Mouse (Mus musculus): ENCODE results near the gene Zfp704. TPM values are rescaled to one million over a fixed set of nuclear protein-coding genes. Genes with fewer than 3 reads are reported as not detected.

Gene Zfp704
- polyA plus RNA-seq, 1 experiment from 2014 or later = 10.6 TPM

DNA sequence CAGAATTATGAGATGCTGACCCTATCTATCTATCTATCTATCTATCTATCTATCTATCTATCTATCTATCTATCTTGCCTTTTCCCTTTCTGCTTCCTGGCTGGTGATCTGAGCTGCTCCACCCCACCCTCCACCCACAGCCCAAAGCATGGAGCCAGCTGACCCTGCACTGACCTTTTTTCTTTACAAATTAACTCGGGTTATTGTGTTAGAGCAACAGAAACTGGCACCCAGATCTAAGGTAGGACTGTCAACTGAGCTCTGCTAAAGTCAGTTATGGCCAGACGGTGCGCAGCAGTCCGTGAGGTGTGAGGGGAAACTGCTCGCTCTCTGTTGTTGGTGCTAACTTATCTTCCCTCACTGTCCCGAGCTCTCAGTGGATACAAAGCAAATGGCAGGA, 87.9 kb downstream of the Zfp704 start:
- Histone ChIP-seq H3K36me3 (ENCODE audit: poor library complexity, severe bottlenecking) (no peaks in the 10 kb centered on the region), H3K27me3 (peaks cover 32% of the 10 kb centered on the region), H3K4me3 (no peak overlapping the region), H3K27ac (no peak overlapping the region), H3K9ac (no peak overlapping the region), H3K4me2 (no peak overlapping the region), H3K4me1 (peaks cover 52% of the 10 kb centered on the region), H3K9me3 (replicated peaks) (no peaks in the 10 kb centered on the region)
- WGBS = 59% methylated on average over 6 of the region's 6 CpGs
- ATAC-seq = no peak

DNA sequence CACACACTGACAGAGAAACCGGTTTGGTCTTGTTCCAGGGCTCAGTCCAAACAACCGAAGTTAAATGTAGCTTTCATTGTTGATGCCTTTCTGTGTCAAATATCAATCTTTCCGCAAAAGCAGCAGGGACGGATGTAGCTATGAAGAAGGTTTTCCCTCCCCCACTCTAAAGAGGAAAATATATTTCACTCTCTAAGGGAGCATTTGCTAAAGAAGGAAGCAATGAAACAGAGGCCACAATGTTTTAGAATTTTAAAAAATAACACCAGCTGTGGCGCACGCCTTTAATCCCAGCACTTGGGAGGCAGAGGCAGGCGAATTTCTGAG, 89.2 kb downstream of the Zfp704 start:
- Histone ChIP-seq H3K9ac (no peak overlapping the region), H3K4me3 (no peak overlapping the region), H3K9me3 (replicated peaks) (no peaks in the 10 kb centered on the region), H3K27ac (peak overlapping the region; percentile 59), H3K4me2 (peak overlapping the region; percentile 43), H3K27me3 (peaks cover 43% of the 10 kb centered on the region), H3K4me1 (peaks cover 52% of the 10 kb centered on the region), H3K36me3 (ENCODE audit: poor library complexity, severe bottlenecking) (no peaks in the 10 kb centered on the region)
- WGBS = 36% methylated on average over 7 of the region's 7 CpGs
- ATAC-seq = no peak

DNA sequence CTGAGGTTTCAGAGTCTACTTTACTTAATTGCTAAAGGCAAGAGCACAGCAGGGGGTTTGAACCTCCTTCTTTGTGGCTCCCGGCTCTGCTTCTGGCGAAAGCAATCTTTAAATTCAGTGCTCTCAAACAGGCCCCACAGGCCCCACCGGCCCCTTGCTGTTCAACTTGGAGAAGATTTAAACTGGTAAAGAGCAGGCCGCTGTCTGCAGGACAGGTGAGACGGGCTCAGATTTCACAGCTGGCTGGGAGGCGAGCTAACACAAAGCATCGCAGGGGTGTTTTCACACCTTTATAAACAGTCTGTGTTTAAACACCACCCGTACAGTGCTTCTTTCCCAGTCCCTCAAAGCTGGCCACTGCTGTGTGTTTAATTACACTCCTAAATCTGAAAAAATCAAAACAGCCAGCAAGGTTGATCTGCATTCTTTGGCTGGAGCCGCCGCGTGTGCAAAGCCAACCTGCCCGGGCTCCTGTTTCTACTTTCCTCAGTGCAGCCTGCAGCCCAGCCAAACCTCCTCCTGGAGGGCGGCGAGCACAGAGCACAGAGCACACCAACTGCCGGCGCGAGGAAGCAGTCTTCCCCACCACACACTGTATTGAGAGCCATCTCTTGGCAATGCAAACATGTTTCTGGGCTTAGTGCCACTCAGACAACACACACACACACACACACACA, 89.7 kb downstream of the Zfp704 start:
- Histone ChIP-seq H3K36me3 (ENCODE audit: poor library complexity, severe bottlenecking) (no peaks in the 10 kb centered on the region), H3K27ac (peak overlapping the region; percentile 59), H3K9ac (peak overlapping the region; percentile 31; the same call in 1 of the 2 replicates), H3K4me1 (peaks cover 52% of the 10 kb centered on the region), H3K4me2 (peak overlapping the region; percentile 43), H3K4me3 (no peak overlapping the region; the same call in 1 of the 2 replicates), H3K9me3 (replicated peaks) (no peaks in the 10 kb centered on the region), H3K27me3 (peaks cover 48% of the 10 kb centered on the region)
- 3% methylated on average over 17 of the region's 17 CpGs for WGBS
- peak; percentile 95 for ATAC-seq

DNA sequence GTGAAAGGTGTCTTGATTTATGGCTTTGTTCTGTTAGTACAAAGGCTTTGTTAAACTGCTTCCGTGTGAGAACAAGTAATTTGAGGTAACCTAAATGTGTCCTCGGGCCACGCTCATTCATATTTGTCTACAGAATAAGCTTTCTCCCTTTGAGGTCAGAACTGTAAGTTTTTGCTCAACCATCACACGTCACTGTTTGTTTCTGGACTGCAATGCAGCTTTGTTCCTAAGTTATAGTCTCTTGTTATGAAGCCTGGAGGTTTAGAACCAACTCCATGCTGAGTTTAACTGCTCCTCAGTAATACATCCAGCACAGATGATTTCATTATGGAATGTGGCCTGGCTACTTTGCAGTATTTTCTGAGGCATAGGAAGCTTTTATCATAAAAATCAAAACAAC, 90.4 kb downstream of the Zfp704 start:
- H3K36me3 ChIP-seq (ENCODE audit: poor library complexity, severe bottlenecking) = no peaks in the 10 kb centered on the region
- 50% methylated on average over 4 of the region's 4 CpGs for WGBS
- peaks cover 54% of the 10 kb centered on the region for H3K27me3 ChIP-seq
- no peak overlapping the region for H3K4me3 ChIP-seq
- H3K9me3 ChIP-seq (replicated peaks) = no peaks in the 10 kb centered on the region
- H3K4me2 ChIP-seq = no peak overlapping the region
- ATAC-seq = no peak
- H3K4me1 ChIP-seq = peaks cover 51% of the 10 kb centered on the region
- H3K9ac ChIP-seq = no peak overlapping the region
- no peak overlapping the region for H3K27ac ChIP-seq

DNA sequence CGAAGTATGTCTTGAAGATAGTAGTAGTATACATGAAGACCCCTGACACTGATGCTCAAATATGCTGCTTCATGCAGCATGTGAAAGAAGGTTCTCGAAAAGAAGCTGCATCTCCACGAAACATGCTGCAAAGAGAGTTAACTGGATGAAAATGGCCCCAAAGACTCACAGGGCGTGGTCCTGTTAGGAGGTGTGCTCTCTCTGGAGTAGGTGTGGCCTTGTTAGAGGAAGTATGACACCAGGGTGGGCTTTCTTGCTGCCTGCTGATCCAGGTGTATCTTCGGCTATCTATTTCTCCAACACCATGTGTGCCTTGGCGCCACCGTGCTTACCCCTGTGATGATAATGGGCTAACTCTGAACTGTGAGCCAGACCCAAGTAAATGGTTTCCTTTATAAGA, 90.9 kb downstream of the Zfp704 start:
- Histone ChIP-seq H3K36me3 (ENCODE audit: poor library complexity, severe bottlenecking) (no peaks in the 10 kb centered on the region), H3K4me3 (no peak overlapping the region), H3K4me2 (no peak overlapping the region), H3K9me3 (replicated peaks) (no peaks in the 10 kb centered on the region), H3K4me1 (peaks cover 49% of the 10 kb centered on the region), H3K27me3 (peaks cover 54% of the 10 kb centered on the region), H3K9ac (no peak overlapping the region), H3K27ac (no peak overlapping the region)
- no peak for ATAC-seq
- WGBS = 93% methylated on average over 7 of the region's 7 CpGs

DNA sequence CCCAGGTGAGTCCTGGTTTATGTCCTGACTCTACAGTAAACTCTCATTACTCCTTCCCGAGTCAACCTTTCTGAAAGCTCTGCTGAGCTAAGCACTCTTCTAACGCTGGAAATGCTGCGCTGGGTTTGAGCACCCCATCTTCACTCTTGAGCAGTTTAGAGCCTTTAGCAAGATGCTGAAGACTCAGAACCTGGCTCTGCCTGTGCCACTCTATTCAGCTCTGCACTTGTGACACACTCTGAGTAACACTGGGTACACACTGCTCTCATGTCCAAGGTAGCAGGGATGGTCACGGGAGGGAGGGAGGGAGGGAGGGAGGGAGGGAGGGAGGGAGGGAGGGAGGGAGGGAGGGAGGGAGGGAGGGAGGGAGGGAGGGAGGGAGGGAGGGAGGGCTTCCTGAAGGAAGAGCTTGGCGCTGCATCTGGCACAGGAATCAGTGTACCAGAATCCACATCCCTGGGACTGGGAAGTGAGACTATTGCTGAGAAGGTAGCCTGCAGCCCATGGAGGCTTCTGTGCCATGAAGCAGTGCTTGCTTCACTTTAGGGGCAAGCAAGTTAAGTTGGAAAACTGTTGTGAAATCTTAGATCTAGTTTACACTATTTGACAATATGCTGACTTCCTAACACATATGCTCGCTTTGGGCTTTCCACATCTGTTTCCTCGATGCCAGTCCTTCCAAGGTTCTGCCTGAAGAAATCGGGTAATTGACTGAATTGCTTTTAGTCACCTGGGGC, 93.6 kb downstream of the Zfp704 start:
- Histone ChIP-seq H3K36me3 (ENCODE audit: poor library complexity, severe bottlenecking) (no peaks in the 10 kb centered on the region), H3K27me3 (peaks cover 65% of the 10 kb centered on the region), H3K4me3 (no peak overlapping the region), H3K9ac (no peak overlapping the region), H3K27ac (no peak overlapping the region), H3K9me3 (replicated peaks) (no peaks in the 10 kb centered on the region), H3K4me1 (peaks cover 33% of the 10 kb centered on the region), H3K4me2 (no peak overlapping the region)
- no peak for ATAC-seq
- 78% methylated on average over 7 of the region's 8 CpGs for WGBS

DNA sequence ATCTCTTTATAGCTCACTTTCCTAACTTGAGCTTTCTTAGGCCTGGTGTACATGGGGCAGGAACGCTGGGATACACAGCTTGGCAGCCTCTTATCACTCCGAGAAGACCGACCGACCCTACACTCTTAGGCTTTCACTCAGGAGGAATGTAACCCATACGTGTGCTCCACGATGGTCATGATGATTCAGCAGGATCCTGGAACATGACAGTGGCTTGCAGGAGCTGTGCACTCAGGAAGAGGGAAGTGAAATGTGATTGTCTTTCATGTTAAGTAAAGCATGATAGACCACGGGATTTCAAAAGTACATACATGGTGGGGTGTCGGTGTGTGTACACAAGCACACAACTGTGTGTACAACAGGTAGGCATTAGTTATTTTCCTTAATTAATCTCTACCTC, 94.4 kb downstream of the Zfp704 start:
- Histone ChIP-seq H3K27ac (no peak overlapping the region), H3K4me2 (no peak overlapping the region), H3K36me3 (ENCODE audit: poor library complexity, severe bottlenecking) (no peaks in the 10 kb centered on the region), H3K27me3 (peaks cover 71% of the 10 kb centered on the region), H3K9ac (no peak overlapping the region), H3K9me3 (replicated peaks) (no peaks in the 10 kb centered on the region), H3K4me1 (peaks cover 26% of the 10 kb centered on the region), H3K4me3 (no peak overlapping the region)
- WGBS = 84% methylated on average over 8 of the region's 8 CpGs
- no peak for ATAC-seq

DNA sequence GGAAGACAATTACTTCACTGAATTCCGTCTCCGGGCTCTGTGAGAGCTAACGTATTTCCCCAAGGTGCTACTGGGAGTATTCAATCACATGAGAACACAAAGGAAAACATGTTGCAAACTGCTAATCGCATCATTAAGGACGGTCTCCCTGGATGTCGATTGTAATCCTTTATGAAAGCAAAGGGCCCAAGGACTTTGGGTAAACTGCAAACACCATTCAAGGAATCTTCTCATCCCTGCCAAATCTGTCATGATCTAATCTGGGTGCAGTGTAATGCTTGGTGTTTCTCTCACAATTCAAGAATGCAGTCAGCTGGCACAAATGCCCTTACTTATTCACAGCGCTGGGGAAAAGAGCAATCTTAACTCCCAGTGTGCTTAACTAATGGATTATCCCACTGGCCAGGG, 96.2 kb downstream of the Zfp704 start:
- Histone ChIP-seq H3K36me3 (ENCODE audit: poor library complexity, severe bottlenecking) (no peaks in the 10 kb centered on the region), H3K4me1 (peaks cover 10% of the 10 kb centered on the region), H3K27me3 (peaks cover 73% of the 10 kb centered on the region), H3K4me2 (no peak overlapping the region), H3K4me3 (no peak overlapping the region), H3K27ac (no peak overlapping the region), H3K9ac (no peak overlapping the region), H3K9me3 (replicated peaks) (no peaks in the 10 kb centered on the region)
- 5% methylated on average over 7 of the region's 7 CpGs for WGBS
- peak; percentile 85 for ATAC-seq

DNA sequence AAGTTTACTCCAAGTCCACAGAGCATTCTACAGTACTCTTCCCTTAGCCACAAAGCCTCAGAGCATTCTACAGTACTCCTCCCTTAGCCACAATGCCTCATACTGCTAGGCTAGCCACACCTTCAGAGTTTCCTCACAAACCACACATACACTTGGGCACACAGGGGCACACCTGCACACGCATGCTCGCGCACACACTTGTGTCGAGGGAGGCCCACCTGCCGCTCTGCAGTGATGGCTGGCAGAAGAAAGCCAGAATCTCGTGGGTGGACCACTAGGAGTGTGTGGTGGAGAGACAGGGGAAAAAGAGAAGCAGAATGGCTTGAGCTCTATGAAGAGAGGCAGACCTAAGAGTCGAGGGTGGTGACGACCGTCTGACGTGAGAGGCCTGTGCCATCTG, 97.7 kb downstream of the Zfp704 start:
- 95% methylated on average over 10 of the region's 10 CpGs for WGBS
- H3K4me1 ChIP-seq = peaks cover 10% of the 10 kb centered on the region
- H3K9ac ChIP-seq = no peak overlapping the region
- no peak overlapping the region for H3K4me2 ChIP-seq
- peaks cover 58% of the 10 kb centered on the region for H3K27me3 ChIP-seq
- no peak overlapping the region for H3K27ac ChIP-seq
- ATAC-seq = no peak
- H3K36me3 ChIP-seq (ENCODE audit: poor library complexity, severe bottlenecking) = no peaks in the 10 kb centered on the region
- H3K9me3 ChIP-seq (replicated peaks) = no peaks in the 10 kb centered on the region
- no peak overlapping the region for H3K4me3 ChIP-seq

DNA sequence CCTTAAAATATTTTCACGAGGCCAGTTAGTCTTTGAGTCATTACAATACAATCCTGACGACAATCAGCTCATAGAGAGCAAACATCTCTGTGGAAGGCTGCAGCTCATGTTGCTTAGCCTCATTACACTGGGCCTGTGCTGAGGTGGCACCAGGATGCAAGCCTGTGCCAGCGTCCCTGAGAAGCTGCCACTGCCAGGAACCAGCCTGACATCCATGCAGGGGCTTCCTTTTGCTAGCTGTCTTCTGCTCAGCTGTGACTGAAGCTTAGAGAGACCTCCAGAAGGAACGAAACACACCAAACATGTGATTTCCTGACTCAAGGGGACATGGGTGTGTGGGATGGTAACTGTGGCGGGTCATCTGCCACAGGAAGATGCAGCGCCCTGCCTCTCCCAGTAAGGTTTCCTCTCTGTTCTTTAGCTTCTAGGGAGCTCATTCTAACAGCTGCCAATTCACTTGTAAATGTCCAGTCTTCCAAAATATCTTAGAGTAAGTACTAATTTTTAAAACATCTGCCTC, 104.1 kb downstream of the Zfp704 start:
- no peak overlapping the region for H3K27ac ChIP-seq
- no peaks in the 10 kb centered on the region for H3K9me3 ChIP-seq (replicated peaks)
- H3K9ac ChIP-seq = no peak overlapping the region
- peaks cover 11% of the 10 kb centered on the region for H3K4me1 ChIP-seq
- WGBS = 82% methylated on average over 6 of the region's 6 CpGs
- no peaks in the 10 kb centered on the region for H3K36me3 ChIP-seq (ENCODE audit: poor library complexity, severe bottlenecking)
- peaks cover 16% of the 10 kb centered on the region for H3K27me3 ChIP-seq
- no peak overlapping the region for H3K4me3 ChIP-seq
- H3K4me2 ChIP-seq = no peak overlapping the region
- ATAC-seq = no peak

DNA sequence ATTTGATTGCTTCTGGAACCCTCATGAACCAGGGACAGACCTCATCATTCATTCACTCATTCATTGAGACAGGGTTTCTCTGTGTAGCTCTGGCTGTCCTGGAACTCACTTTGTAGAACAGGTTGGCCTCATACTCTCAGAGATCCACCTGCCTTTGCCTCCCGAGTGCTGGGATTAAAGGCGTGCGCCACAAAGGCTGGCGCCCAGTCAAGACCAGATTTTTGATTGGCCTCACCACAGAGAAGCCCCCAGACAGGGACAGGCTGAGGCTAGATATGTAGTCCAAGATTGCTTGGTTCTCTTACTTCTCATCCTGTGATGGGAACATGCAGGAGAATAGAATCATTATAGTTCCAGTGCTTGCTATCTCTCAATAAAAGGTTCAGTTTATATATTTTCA, 105.5 kb downstream of the Zfp704 start:
- 88% methylated on average over 4 of the region's 4 CpGs for WGBS
- Histone ChIP-seq H3K4me2 (no peak overlapping the region), H3K4me1 (peaks cover 24% of the 10 kb centered on the region), H3K4me3 (no peak overlapping the region), H3K9me3 (replicated peaks) (no peaks in the 10 kb centered on the region), H3K36me3 (ENCODE audit: poor library complexity, severe bottlenecking) (no peaks in the 10 kb centered on the region), H3K27me3 (peaks cover 5% of the 10 kb centered on the region; the same call in 1 of the 2 replicates), H3K9ac (no peak overlapping the region), H3K27ac (no peak overlapping the region)
- no peak for ATAC-seq

DNA sequence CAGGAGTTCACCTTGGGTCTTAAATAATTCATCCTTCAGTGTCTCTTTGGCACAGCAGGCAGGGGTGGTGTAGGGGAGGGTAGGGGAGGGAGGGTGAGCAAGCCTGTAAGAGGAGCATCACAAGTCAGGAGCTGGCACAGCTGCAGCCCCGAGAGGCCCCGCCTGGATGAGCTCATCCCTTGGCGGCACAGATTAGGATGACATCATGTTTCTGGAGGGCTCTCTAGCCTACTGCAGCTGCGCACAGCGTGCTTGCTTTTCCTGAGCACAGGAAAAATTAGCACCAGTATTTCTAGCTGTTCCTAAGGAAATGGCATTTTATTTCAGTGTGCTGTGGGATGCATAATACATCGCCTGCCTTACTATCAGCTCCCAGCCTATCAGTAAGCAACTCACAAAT, 109.2 kb downstream of the Zfp704 start:
- Histone ChIP-seq H3K27me3 (peaks cover 5% of the 10 kb centered on the region; the same call in 1 of the 2 replicates), H3K4me1 (peaks cover 42% of the 10 kb centered on the region), H3K36me3 (ENCODE audit: poor library complexity, severe bottlenecking) (no peaks in the 10 kb centered on the region), H3K27ac (peak overlapping the region; percentile 74), H3K9ac (no peak overlapping the region), H3K9me3 (replicated peaks) (no peaks in the 10 kb centered on the region), H3K4me3 (no peak overlapping the region), H3K4me2 (peak overlapping the region; percentile 35; the same call in 1 of the 2 replicates)
- 6% methylated on average over 6 of the region's 6 CpGs for WGBS
- peak; percentile 99 for ATAC-seq
